Mouse (Mus musculus): ENCODE measurements at regions not wholly inside any gene's neighbourhood (a gene's known extent, or its start where the extent isn't known, plus 50 kb on each side); places are given as distances from the start of the nearest gene placed in this dataset.
A peak's percentile ranks its signal among the peaks of the same experiment; 100 is the strongest.

- TF ChIP-seq EP300 (IDR thresholded peaks at IDR 0.05; ENCODE audit: low read depth) (no peak), CTCF (IDR thresholded peaks at IDR 0.05; ENCODE audit: low read depth) (no peak)
- no peak overlapping the region for H3K4me2 ChIP-seq (ENCODE audit: low read depth, low read length)
- H3K36me3 ChIP-seq (replicated peaks; ENCODE audit: insufficient read depth, low read length): no peaks in the 10 kb centered on the region
- DNase-seq (no peak), ATAC-seq (no peak)
- no peak overlapping the region for H3K27ac ChIP-seq (ENCODE audit: low read depth)
- WGBS (ENCODE audit: insufficient replicate concordance): 82% methylated on average over 10 of the region's 10 CpGs
- no peak overlapping the region for H3K9ac ChIP-seq (replicated peaks)
- no peaks in the 10 kb centered on the region for H3K9me3 ChIP-seq (ENCODE audit: low read length)
- H3K4me3 ChIP-seq (ENCODE audit: low read depth, low read length): no peak overlapping the region
- H3K27me3 ChIP-seq (ENCODE audit: insufficient read depth, low read length): no peaks in the 10 kb centered on the region
- H3K4me1 ChIP-seq (ENCODE audit: insufficient read depth): no peaks in the 10 kb centered on the region
These were observed 88.5 kb upstream of the Rnd3 start for GRCm38 (mm10) chr2:51237451-51237850.

GRCm38 (mm10) chr2:51236852-51237251 is 87.9 kb upstream of the Rnd3 start:
- Histone ChIP-seq H3K9me3 (ENCODE audit: low read length) (no peaks in the 10 kb centered on the region), H3K36me3 (replicated peaks; ENCODE audit: insufficient read depth, low read length) (no peaks in the 10 kb centered on the region), H3K9ac (replicated peaks) (no peak overlapping the region), H3K4me3 (ENCODE audit: low read depth, low read length) (no peak overlapping the region), H3K27me3 (ENCODE audit: insufficient read depth, low read length) (no peaks in the 10 kb centered on the region), H3K4me2 (ENCODE audit: low read depth, low read length) (peak overlapping the region; percentile 8; the same call in 1 of the 2 replicates), H3K27ac (ENCODE audit: low read depth) (no peak overlapping the region), H3K4me1 (ENCODE audit: insufficient read depth) (no peaks in the 10 kb centered on the region)
- TF ChIP-seq CTCF (IDR thresholded peaks at IDR 0.05; ENCODE audit: low read depth): no peak
- no peak for TF ChIP-seq EP300 (IDR thresholded peaks at IDR 0.05; ENCODE audit: low read depth)
- WGBS (ENCODE audit: insufficient replicate concordance): 48% methylated on average over 3 of the region's 3 CpGs
- DNase-seq (no peak), ATAC-seq (peak; percentile 55; the same call in 1 of the 2 replicates)

GRCm38 (mm10) chr2:51234427-51234826 is 85.5 kb upstream of the Rnd3 start:
- Histone ChIP-seq H3K36me3 (replicated peaks; ENCODE audit: insufficient read depth, low read length) (no peaks in the 10 kb centered on the region), H3K27me3 (ENCODE audit: insufficient read depth, low read length) (no peaks in the 10 kb centered on the region), H3K4me2 (ENCODE audit: low read depth, low read length) (no peak overlapping the region), H3K4me3 (ENCODE audit: low read depth, low read length) (no peak overlapping the region), H3K9ac (replicated peaks) (no peak overlapping the region), H3K4me1 (ENCODE audit: insufficient read depth) (no peaks in the 10 kb centered on the region), H3K27ac (ENCODE audit: low read depth) (no peak overlapping the region), H3K9me3 (ENCODE audit: low read length) (no peaks in the 10 kb centered on the region)
- DNase-seq: no peak
- no peak for ATAC-seq
- no peak for TF ChIP-seq EP300 (IDR thresholded peaks at IDR 0.05; ENCODE audit: low read depth)
- no peak for TF ChIP-seq CTCF (IDR thresholded peaks at IDR 0.05; ENCODE audit: low read depth)
- 62% methylated on average over 5 of the region's 5 CpGs for WGBS (ENCODE audit: insufficient replicate concordance)

- H3K9me3 ChIP-seq (ENCODE audit: low read length): no peaks in the 10 kb centered on the region
- H3K27me3 ChIP-seq (ENCODE audit: insufficient read depth, low read length): no peaks in the 10 kb centered on the region
- no peak overlapping the region for H3K27ac ChIP-seq (ENCODE audit: low read depth)
- no peak overlapping the region for H3K4me2 ChIP-seq (ENCODE audit: low read depth, low read length)
- H3K36me3 ChIP-seq (replicated peaks; ENCODE audit: insufficient read depth, low read length): no peaks in the 10 kb centered on the region
- no peak overlapping the region for H3K4me3 ChIP-seq (ENCODE audit: low read depth, low read length)
- TF ChIP-seq EP300 (IDR thresholded peaks at IDR 0.05; ENCODE audit: low read depth): no peak
- no peak for TF ChIP-seq CTCF (IDR thresholded peaks at IDR 0.05; ENCODE audit: low read depth)
- 24% methylated on average over 1 of the region's 1 CpGs for WGBS (ENCODE audit: insufficient replicate concordance)
- DNase-seq (no peak), ATAC-seq (no peak)
- no peaks in the 10 kb centered on the region for H3K4me1 ChIP-seq (ENCODE audit: insufficient read depth)
- H3K9ac ChIP-seq (replicated peaks): no peak overlapping the region
These were observed 73.9 kb upstream of the Rnd3 start for GRCm38 (mm10) chr2:51222851-51223250.

GRCm38 (mm10) chr2:51219714-51220113 is 70.8 kb upstream of the Rnd3 start:
- Histone ChIP-seq H3K36me3 (replicated peaks; ENCODE audit: insufficient read depth, low read length) (no peaks in the 10 kb centered on the region), H3K4me3 (ENCODE audit: low read depth, low read length) (no peak overlapping the region), H3K4me1 (ENCODE audit: insufficient read depth) (no peaks in the 10 kb centered on the region), H3K4me2 (ENCODE audit: low read depth, low read length) (no peak overlapping the region), H3K27me3 (ENCODE audit: insufficient read depth, low read length) (no peaks in the 10 kb centered on the region), H3K9me3 (ENCODE audit: low read length) (no peaks in the 10 kb centered on the region), H3K27ac (ENCODE audit: low read depth) (no peak overlapping the region), H3K9ac (replicated peaks) (no peak overlapping the region)
- TF ChIP-seq EP300 (IDR thresholded peaks at IDR 0.05; ENCODE audit: low read depth): no peak
- TF ChIP-seq CTCF (IDR thresholded peaks at IDR 0.05; ENCODE audit: low read depth): no peak
- no peak for DNase-seq
- no peak for ATAC-seq
- 51% methylated on average over 6 of the region's 6 CpGs for WGBS (ENCODE audit: insufficient replicate concordance)

GRCm38 (mm10) chr2:51207150-51208022 is 58.5 kb upstream of the Rnd3 start:
- Histone ChIP-seq H3K4me2 (ENCODE audit: low read depth, low read length) (no peak overlapping the region), H3K9me3 (ENCODE audit: low read length) (no peaks in the 10 kb centered on the region), H3K4me3 (ENCODE audit: low read depth, low read length) (no peak overlapping the region), H3K27me3 (ENCODE audit: insufficient read depth, low read length) (no peaks in the 10 kb centered on the region), H3K4me1 (ENCODE audit: insufficient read depth) (no peaks in the 10 kb centered on the region), H3K27ac (ENCODE audit: low read depth) (no peak overlapping the region), H3K36me3 (replicated peaks; ENCODE audit: insufficient read depth, low read length) (no peaks in the 10 kb centered on the region), H3K9ac (replicated peaks) (no peak overlapping the region)
- ATAC-seq: no peak
- WGBS (ENCODE audit: insufficient replicate concordance): 68% methylated on average over 7 of the region's 7 CpGs
- DNase-seq: no peak
- TF ChIP-seq CTCF (IDR thresholded peaks at IDR 0.05; ENCODE audit: low read depth): no peak
- no peak for TF ChIP-seq EP300 (IDR thresholded peaks at IDR 0.05; ENCODE audit: low read depth)

Data from liver, postnatal 0 days (tissue).